Mouse (Mus musculus): ENCODE results near the gene Sclt1.

DNA sequence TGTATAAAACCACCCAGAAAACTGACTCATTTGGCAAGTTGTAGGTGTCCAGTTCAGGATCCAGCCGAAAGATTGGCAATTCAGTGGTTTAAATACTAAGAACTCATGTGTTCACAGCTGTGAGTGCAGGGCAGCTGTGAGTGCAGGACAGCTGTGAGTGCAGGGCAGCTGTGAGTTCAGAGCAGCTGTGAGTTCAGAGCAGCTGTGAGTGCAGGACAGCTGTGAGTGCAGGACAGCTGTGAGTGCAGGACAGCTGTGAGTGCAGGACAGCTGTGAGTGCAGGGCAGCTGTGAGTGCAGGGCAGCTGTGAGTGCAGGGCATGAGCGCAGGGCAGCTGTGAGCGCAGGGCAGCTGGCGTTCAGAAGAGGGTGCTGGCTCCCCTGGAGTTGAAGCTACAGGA, 147.3 kb downstream of the Sclt1 start:
- TF ChIP-seq POLR2A (IDR thresholded peaks at IDR 0.05; ENCODE audit: low read depth, low read length) (no peak), CTCF (conservative IDR thresholded peaks at IDR 0.05; ENCODE audit: insufficient read depth, insufficient read length, low read depth, low read length) (no peak)

Data from kidney, adult 2 months (tissue).